Comparison of ENCODE assay signal across 8 mouse cellular contexts in the genomic region with DNA sequence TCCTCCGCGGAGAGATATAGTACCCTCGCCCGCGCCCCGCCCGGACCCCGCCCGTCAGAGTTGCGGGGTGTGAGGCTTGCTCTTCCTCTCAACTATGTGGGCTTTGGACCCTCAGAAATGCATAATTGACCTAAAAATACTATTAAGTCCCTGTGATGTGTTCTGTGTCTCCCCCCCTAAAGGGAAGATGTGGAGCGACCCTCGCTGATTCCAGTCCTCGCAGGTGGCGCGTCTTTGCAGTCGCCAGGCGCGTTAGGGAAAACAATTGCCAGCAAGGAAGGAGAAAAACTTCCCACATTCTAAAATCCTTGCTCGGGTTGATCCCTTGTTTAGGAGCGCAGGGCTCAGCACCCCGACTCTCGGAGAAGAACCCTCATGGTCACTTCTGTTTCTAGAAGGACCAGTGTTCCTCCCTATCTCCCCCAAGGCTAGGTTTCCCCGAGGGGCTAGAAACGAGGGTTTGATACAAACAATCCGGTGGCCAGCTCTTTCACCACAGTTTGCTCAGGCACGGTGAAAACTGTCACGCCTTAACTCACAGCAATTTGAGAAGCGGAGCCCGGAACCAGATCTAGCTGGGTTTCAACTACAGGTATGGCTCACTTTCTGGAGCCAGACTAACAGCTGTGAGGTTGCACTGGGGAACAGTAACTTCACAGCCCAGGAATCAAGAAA. TPM values are rescaled to one million over a fixed set of nuclear protein-coding genes. Genes with fewer than 3 reads are reported as not detected.
A peak's percentile ranks its signal among the peaks of the same experiment; 100 is the strongest.
DNase-seq lines count a peak whose midpoint lies in the region; ATAC-seq and TF ChIP-seq lines count a peak whose summit lies in the region.

No protein-coding gene starts in this region.

- no peaks in the 10 kb centered on the region for H3K9me3 ChIP-seq in embryonic facial prominence, embryonic 12.5 days
- H3K9me3 ChIP-seq in hindbrain, postnatal 0 days (ENCODE audit: low read length), result no peaks in the 10 kb centered on the region
- H3K9me3 ChIP-seq in liver, embryonic 13.5 days (replicated peaks), result no peaks in the 10 kb centered on the region

- peak overlapping the region; percentile 99 for H3K27ac ChIP-seq in embryonic facial prominence, embryonic 12.5 days
- H3K27ac ChIP-seq in hindbrain, postnatal 0 days, result peak overlapping the region; percentile 100
- peak overlapping the region; percentile 89 for H3K27ac ChIP-seq in liver, embryonic 13.5 days
- H3K27ac ChIP-seq in olfactory bulb, adult 2 months (ENCODE audit: insufficient read depth, low read depth, low read length), result peak overlapping the region; percentile 82

- no peak for TF ChIP-seq POLR2A in olfactory bulb, adult 2 months (IDR thresholded peaks at IDR 0.05; ENCODE audit: insufficient read depth, low read depth, low read length)

- peaks cover 5% of the 10 kb centered on the region for H3K4me1 ChIP-seq in embryonic facial prominence, embryonic 12.5 days
- H3K4me1 ChIP-seq in hindbrain, postnatal 0 days (ENCODE audit: insufficient read depth, low read length), result no peaks in the 10 kb centered on the region; the same call in 1 of the 2 replicates
- peaks cover 36% of the 10 kb centered on the region for H3K4me1 ChIP-seq in liver, embryonic 13.5 days (replicated peaks)
- H3K4me1 ChIP-seq in olfactory bulb, adult 2 months (ENCODE audit: control insufficient read depth, insufficient read depth, low read length), result no peaks in the 10 kb centered on the region; the same call in 1 of the 2 replicates

- H3K36me3 ChIP-seq in embryonic facial prominence, embryonic 12.5 days, result no peaks in the 10 kb centered on the region
- no peaks in the 10 kb centered on the region for H3K36me3 ChIP-seq in hindbrain, postnatal 0 days (ENCODE audit: insufficient read depth, low read length)
- H3K36me3 ChIP-seq in liver, embryonic 13.5 days, result no peaks in the 10 kb centered on the region

- peak overlapping the region; percentile 63 for H3K9ac ChIP-seq in embryonic facial prominence, embryonic 12.5 days
- peak overlapping the region; percentile 93 for H3K9ac ChIP-seq in hindbrain, postnatal 0 days (replicated peaks; ENCODE audit: low read length)
- peak overlapping the region; percentile 78 for H3K9ac ChIP-seq in liver, embryonic 13.5 days

- peak overlapping the region; percentile 70 for H3K4me2 ChIP-seq in embryonic facial prominence, embryonic 12.5 days (replicated peaks)
- H3K4me2 ChIP-seq in hindbrain, postnatal 0 days (ENCODE audit: low read depth, low read length), result peak overlapping the region; percentile 93
- peak overlapping the region; percentile 98 for H3K4me2 ChIP-seq in liver, embryonic 13.5 days

- DNase-seq in cerebellum, adult 8-10 months, result peak; percentile 58
- DNase-seq in cerebellum, adult 11-12 months, result no peak
- peak; percentile 25 to 44 for DNase-seq in CD8-positive naive resting alpha-beta T cell, adult 2 months (ENCODE audit: low read depth in 2 of 2, low spot score in 2 of 2)
- peak; percentile 51 for DNase-seq in hindbrain, postnatal 0 days (ENCODE audit: low spot score)
- DNase-seq in liver, embryonic 13.5 days, result no peak
- DNase-seq in left cerebral cortex, postnatal 10 days (ENCODE audit: extremely low spot score in 1 of 2, low spot score in 2 of 2), result no peak

- 1% methylated on average over 29 of the region's 29 CpGs for WGBS in embryonic facial prominence, embryonic 12.5 days
- WGBS in hindbrain, postnatal 0 days, result 2% methylated on average over 29 of the region's 29 CpGs
- WGBS in liver, embryonic 13.5 days (ENCODE audit: insufficient replicate concordance), result 3% methylated on average over 29 of the region's 29 CpGs
- WGBS in olfactory bulb, adult 2 months, result 1% methylated on average over 29 of the region's 29 CpGs

- peak; percentile 54 for ATAC-seq in embryonic facial prominence, embryonic 12.5 days (ENCODE audit: insufficient number of reproducible peaks, insufficient read depth, low FRiP score, low TSS enrichment)
- no peak for ATAC-seq in hindbrain, postnatal 0 days
- ATAC-seq in liver, embryonic 13.5 days (ENCODE audit: low read depth), result no peak

- intact Hi-C loops in left cerebral cortex, postnatal 10 days (cut with DNase I), result loop anchor here (10.0 kb wide), 1 partner anchor 737 kb away; no protein-coding TSS in a partner anchor

- peak overlapping the region; percentile 58 for H3K4me3 ChIP-seq in embryonic facial prominence, embryonic 12.5 days
- H3K4me3 ChIP-seq in hindbrain, postnatal 0 days (ENCODE audit: low read length), result peak overlapping the region; percentile 63
- H3K4me3 ChIP-seq in liver, embryonic 13.5 days (replicated peaks), result peak overlapping the region; percentile 71
- peak overlapping the region; percentile 59 for H3K4me3 ChIP-seq in olfactory bulb, adult 2 months (ENCODE audit: insufficient read depth, low read depth, low read length)

- TF ChIP-seq CTCF in hindbrain, postnatal 0 days (IDR thresholded peaks at IDR 0.05; ENCODE audit: low read depth), result no peak
- TF ChIP-seq CTCF in olfactory bulb, adult 2 months (IDR thresholded peaks at IDR 0.05; ENCODE audit: insufficient read depth, low read depth, low read length), result no peak

- H3K27me3 ChIP-seq in embryonic facial prominence, embryonic 12.5 days, result no peaks in the 10 kb centered on the region
- H3K27me3 ChIP-seq in hindbrain, postnatal 0 days (ENCODE audit: insufficient read depth, low read length), result no peaks in the 10 kb centered on the region
- no peaks in the 10 kb centered on the region for H3K27me3 ChIP-seq in liver, embryonic 13.5 days

RNA-seq across cellular contexts. Expression of gene Calm1, which starts 11.3 kb away (rescaled TPM):
- 1,186 and 1,211 TPM in 2 replicates for polyA plus RNA-seq in embryonic facial prominence, embryonic 12.5 days (2016; fragmentation: Nextera tagmentation; extraction: Ambion mirVana)
- total RNA-seq in hindbrain, postnatal 0 days (2014; rRNA removed), result 1,139 and 1,416 TPM in 2 replicates
- polyA plus RNA-seq in hindbrain, postnatal 0 days (2015; fragmentation: Nextera tagmentation; extraction: Ambion mirVana), result 4,078 and 4,190 TPM in 2 replicates
- polyA plus RNA-seq in liver, embryonic 13.5 days (2015; fragmentation: Nextera tagmentation; extraction: Ambion mirVana), result 699 and 762 TPM in 2 replicates
- 446 and 787 TPM in 2 replicates for polyA plus RNA-seq in olfactory bulb, adult 2 months (2012; ENCODE audit: insufficient read depth, insufficient read length, low replicate concordance, missing spikeins)
- total RNA-seq in left cerebral cortex, postnatal 10 days (2021), result 1,000 to 10,000 TPM; 2,169 to 2,321 TPM

RNA-seq across cellular contexts. Expression of gene Nrde2, which starts 28.4 kb away (rescaled TPM):
- polyA plus RNA-seq in embryonic facial prominence, embryonic 12.5 days (2016; fragmentation: Nextera tagmentation; extraction: Ambion mirVana), result 16.7 and 17.0 TPM in 2 replicates
- total RNA-seq in hindbrain, postnatal 0 days (2014; rRNA removed), result 20.2 and 20.5 TPM in 2 replicates
- 11.8 and 13.6 TPM in 2 replicates for polyA plus RNA-seq in hindbrain, postnatal 0 days (2015; fragmentation: Nextera tagmentation; extraction: Ambion mirVana)
- polyA plus RNA-seq in liver, embryonic 13.5 days (2015; fragmentation: Nextera tagmentation; extraction: Ambion mirVana), result 6.4 and 8.0 TPM in 2 replicates
- polyA plus RNA-seq in olfactory bulb, adult 2 months (2012; ENCODE audit: insufficient read depth, insufficient read length, low replicate concordance, missing spikeins), result not detected in 2 replicates
- total RNA-seq in left cerebral cortex, postnatal 10 days (2021), result 10 to 100 TPM; 12.9 to 14.9 TPM

Comparison
In these comparisons a context has a peak if more than half of its experiments do, and no peak if none do; other contexts are left out.
1. DNase-seq: peak in cerebellum, adult 8-10 months (single experiment), CD8-positive naive resting alpha-beta T cell, adult 2 months (2 of 2) and hindbrain, postnatal 0 days (single experiment); none in cerebellum, adult 11-12 months (single experiment), liver, embryonic 13.5 days (single experiment) and left cerebral cortex, postnatal 10 days (0 of 2).
2. Peak in every context shown above with its lines, with median percentiles within 50 percentile points of each other: H3K27ac ChIP-seq, H3K4me2 ChIP-seq, H3K4me3 ChIP-seq and H3K9ac ChIP-seq.